Mouse (Mus musculus) stomach, embryonic 14.5 days (tissue): ENCODE data around the gene Entr1. TPM values are rescaled to one million over a fixed set of nuclear protein-coding genes. Genes with fewer than 3 reads are reported as not detected.

Source experiments
- ATAC-seq: fragments of 200-750 bp; cut with Nextera tagmentation; 2 replicates; pipeline ENCODE4 v1.8.0; 2017; ENCODE audit warnings: low read depth, moderate TSS enrichment; ENCODE audit not compliant: insufficient number of reproducible peaks, insufficient read depth, low FRiP score
- H3K27ac ChIP-seq: fragments of 300-500 bp; sonication (generic); 2 replicates; pipeline ENCODE4 v1.5.1; 2014; ENCODE audit warnings: mild to moderate bottlenecking, low read length, moderate library complexity, mixed read lengths
- H3K27me3 ChIP-seq: fragments of 300-500 bp; sonication (generic); 2 replicates; pipeline ENCODE4 v1.6.1; 2014; ENCODE audit warnings: low read length, control low read depth, mixed read lengths; ENCODE audit not compliant: control insufficient read depth, insufficient read depth
- H3K36me3 ChIP-seq: fragments of 300-500 bp; sonication (generic); 2 replicates; pipeline ENCODE4 v1.6.1; 2014; ENCODE audit warnings: mild to moderate bottlenecking, control low read depth, low read length, moderate library complexity, mixed read lengths; ENCODE audit not compliant: control insufficient read depth, insufficient read depth
- H3K4me1 ChIP-seq: fragments of 300-500 bp; sonication (generic); 2 replicates; pipeline ENCODE4 v1.6.1; 2014; ENCODE audit warnings: low read length, control low read depth, mixed read lengths; ENCODE audit not compliant: control insufficient read depth, insufficient read depth
- H3K4me2 ChIP-seq: fragments of 300-500 bp; sonication (generic); replicated peaks from 2 replicates; pipeline ENCODE4 v1.6.1; 2014; ENCODE audit warnings: low read depth, low read length, control low read depth
- H3K4me3 ChIP-seq: fragments of 300-500 bp; sonication (generic); 2 replicates; pipeline ENCODE4 v1.5.1; 2014; ENCODE audit warnings: low read depth, low read length, control low read depth
- H3K9ac ChIP-seq: fragments of 300-500 bp; sonication (generic); replicated peaks from 2 replicates; pipeline ENCODE4 v1.6.1; 2014; ENCODE audit warnings: low read depth, mild to moderate bottlenecking, control low read depth, low read length, moderate library complexity, mixed read lengths
- H3K9me3 ChIP-seq: fragments of 300-500 bp; sonication (generic); 2 replicates; pipeline ENCODE4 v1.6.1; 2016; ENCODE audit warnings: low read depth, low read length, control low read depth; ENCODE audit not compliant: control insufficient read depth
- WGBS: fragments of 180-500 bp; shearing (Covaris S2); extraction: QIAGEN DNeasy Blood & Tissue Kit; methylation state at CpG from one replicate; pipeline ENCODE4 v1.1.7; 2014; 5-methylcytosine and 5-hydroxymethylcytosine counted together
- polyA plus RNA-seq: library from polyadenylated mRNA; unstranded; fragments of >200 nt; fragmentation: Nextera tagmentation; extraction: Ambion mirVana; gene quantifications from 2 replicates; pipeline ENCODE4 v1.2.1, GENCODE M21; 2014

The Entr1 gene
- polyA plus RNA-seq, 1 experiment from 2014 or later = 102 TPM

DNA sequence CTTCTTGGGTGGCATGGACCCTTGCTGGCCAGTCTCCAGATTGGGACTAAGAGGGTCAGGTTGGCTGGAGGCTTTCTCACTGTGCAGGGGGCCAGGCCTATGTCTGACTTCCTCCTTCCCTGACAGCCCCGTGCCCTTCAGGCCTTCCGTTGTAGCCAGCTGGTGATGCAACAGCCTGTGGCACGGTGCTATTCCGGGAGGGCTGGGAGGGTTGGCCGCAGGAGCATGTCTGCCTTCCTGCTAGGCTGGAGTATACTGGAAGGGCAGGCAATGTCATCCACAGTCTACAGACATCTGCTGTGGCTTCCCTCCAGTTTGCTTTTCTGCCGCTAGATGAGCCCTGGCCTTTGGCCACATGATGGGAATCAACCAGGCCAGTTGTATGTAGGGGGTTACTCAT, 29.1 kb downstream of the Entr1 start:
- no peak overlapping the region for H3K4me3 ChIP-seq
- no peaks in the 10 kb centered on the region for H3K27me3 ChIP-seq
- H3K4me2 ChIP-seq = no peak overlapping the region
- no peak overlapping the region for H3K9ac ChIP-seq
- H3K27ac ChIP-seq = no peak overlapping the region
- peaks cover 14% of the 10 kb centered on the region for H3K36me3 ChIP-seq
- H3K4me1 ChIP-seq = peaks cover 2% of the 10 kb centered on the region; the same call in 1 of the 2 replicates
- 79% methylated on average over 6 of the region's 6 CpGs for WGBS
- no peaks in the 10 kb centered on the region for H3K9me3 ChIP-seq
- ATAC-seq = no peak

DNA sequence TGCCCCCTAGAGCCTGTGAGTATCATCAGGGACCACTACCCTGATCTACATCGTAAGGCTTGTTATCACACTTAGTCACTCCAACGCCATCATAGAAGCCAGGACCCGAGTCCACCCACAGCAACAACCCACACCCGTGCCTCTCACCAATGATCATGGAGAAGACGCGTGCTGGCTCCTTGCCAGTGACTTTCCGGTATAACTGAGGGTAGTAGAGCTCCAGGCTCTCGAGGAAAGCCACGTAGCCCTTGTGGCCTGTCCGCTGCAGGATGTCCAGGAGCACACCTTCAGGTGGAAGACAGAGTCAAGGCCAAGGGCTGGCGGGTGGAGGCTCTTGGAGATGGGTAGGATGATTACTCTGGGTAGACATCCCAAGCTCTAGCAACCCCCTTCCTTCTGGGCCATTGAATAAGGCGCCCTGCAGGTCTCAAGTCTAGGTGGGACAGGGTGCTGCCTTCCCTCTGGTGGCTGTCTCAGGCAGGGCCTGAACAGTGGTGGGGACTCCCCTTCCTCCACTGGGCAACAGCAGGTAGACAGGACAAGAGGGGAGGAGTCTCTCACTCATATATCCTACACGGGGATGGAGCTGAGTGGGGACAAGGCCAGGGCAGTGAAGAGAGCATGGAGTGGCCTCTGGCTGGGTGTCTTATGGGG, 30.3 kb downstream of the Entr1 start:
- Histone ChIP-seq H3K27me3 (no peaks in the 10 kb centered on the region), H3K4me1 (no peaks in the 10 kb centered on the region), H3K9ac (no peak overlapping the region), H3K9me3 (no peaks in the 10 kb centered on the region), H3K36me3 (peaks cover 6% of the 10 kb centered on the region; the same call in 1 of the 2 replicates), H3K27ac (no peak overlapping the region), H3K4me2 (no peak overlapping the region), H3K4me3 (no peak overlapping the region)
- no peak for ATAC-seq
- 86% methylated on average over 13 of the region's 13 CpGs for WGBS

DNA sequence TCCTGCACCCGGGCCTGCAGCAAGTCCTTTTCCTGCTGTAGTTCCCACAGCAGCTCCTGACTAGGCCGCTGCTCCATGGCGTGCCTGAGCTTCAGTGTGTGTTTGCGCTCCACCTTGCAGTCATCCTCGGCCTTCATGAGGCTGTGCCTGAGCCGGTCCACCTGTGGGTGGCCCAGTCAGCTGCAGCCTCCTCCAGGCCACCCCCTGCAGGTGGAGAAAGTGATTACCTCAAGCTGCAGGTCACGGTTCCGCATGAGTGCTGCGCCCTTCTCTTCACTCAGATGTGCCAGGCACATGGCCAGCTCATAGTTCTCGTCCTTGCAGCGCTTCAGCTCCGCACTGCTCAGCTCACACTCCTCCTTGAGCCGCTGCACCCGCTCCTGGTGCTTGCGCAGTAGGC, 31.6 kb downstream of the Entr1 start:
- H3K27me3 ChIP-seq = no peaks in the 10 kb centered on the region
- H3K4me3 ChIP-seq = no peak overlapping the region
- H3K27ac ChIP-seq = no peak overlapping the region
- 48% methylated on average over 15 of the region's 15 CpGs for WGBS
- H3K9me3 ChIP-seq = no peaks in the 10 kb centered on the region
- H3K9ac ChIP-seq = no peak overlapping the region
- no peaks in the 10 kb centered on the region for H3K36me3 ChIP-seq
- H3K4me2 ChIP-seq = no peak overlapping the region
- H3K4me1 ChIP-seq = peaks cover 4% of the 10 kb centered on the region; the same call in 1 of the 2 replicates
- ATAC-seq = 0 out of 2 replicates have a peak, but pooled peaks have one; percentile 29

DNA sequence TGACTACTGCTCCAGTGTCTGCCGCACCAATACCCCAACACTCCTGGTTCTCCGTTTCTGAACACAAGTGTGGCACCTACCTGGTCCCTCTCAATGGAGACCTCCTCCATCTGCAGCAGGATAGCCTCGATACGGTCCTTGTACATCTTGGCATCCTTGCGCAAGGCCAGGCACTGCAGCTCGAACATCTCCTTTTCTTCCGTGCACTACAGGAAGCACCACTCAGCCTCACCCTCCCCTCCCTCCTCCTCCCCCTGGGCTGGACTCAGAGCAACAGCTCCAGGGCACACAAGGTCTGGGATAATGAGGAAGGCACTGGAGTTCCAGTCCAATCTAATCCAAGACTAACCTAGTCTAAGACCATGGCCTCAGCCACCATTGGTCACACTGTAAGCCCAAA, 32.4 kb downstream of the Entr1 start:
- Histone ChIP-seq H3K4me1 (peaks cover 5% of the 10 kb centered on the region; the same call in 1 of the 2 replicates), H3K9ac (no peak overlapping the region), H3K36me3 (no peaks in the 10 kb centered on the region), H3K27me3 (no peaks in the 10 kb centered on the region), H3K27ac (no peak overlapping the region), H3K4me2 (no peak overlapping the region), H3K4me3 (no peak overlapping the region), H3K9me3 (no peaks in the 10 kb centered on the region)
- ATAC-seq = no peak
- WGBS = 79% methylated on average over 7 of the region's 7 CpGs

DNA sequence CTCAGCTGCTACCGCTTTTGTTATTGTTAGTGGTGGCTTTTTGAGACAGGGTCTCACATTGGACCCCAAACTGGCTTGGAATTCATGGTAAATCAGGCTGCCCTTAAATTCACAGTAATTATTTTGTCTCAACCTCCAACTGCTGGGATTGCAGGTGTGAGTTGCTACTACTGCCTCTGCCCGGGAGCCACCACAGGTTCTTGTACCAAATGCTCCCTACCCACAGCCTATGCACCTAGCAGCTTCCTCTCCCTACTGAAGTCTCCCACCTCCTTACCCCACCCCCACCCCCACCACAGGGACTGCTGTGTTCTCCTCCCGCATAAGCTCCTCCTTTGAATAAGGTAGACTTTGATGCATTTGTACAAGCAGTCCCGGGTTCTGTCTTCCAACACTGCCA, 32.9 kb downstream of the Entr1 start:
- H3K9ac ChIP-seq = no peak overlapping the region
- 81% methylated on average over 4 of the region's 4 CpGs for WGBS
- H3K4me3 ChIP-seq = no peak overlapping the region
- H3K4me1 ChIP-seq = peaks cover 7% of the 10 kb centered on the region; the same call in 1 of the 2 replicates
- no peaks in the 10 kb centered on the region for H3K36me3 ChIP-seq
- no peaks in the 10 kb centered on the region for H3K9me3 ChIP-seq
- no peak overlapping the region for H3K27ac ChIP-seq
- H3K27me3 ChIP-seq = no peaks in the 10 kb centered on the region
- no peak for ATAC-seq
- no peak overlapping the region for H3K4me2 ChIP-seq

DNA sequence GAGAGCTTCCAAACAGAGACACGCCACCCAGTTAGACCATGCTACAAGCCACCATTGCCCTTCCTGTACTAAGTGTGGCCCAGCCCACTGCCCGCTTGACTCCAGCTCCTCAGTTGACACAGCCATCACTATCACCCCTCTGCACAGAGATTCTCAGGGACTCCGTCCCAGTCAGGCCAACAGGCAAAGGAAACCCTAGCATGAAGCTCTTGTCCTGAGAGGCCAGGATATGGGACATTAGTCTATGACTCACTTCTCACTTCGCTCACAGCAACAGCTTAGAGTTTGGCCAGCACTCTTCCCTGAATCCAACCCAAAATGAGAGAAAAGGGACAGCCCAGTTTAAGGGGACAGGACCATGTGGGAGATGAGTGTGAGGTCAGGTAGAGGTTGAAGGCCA, 34.7 kb downstream of the Entr1 start:
- 86% methylated on average over 4 of the region's 4 CpGs for WGBS
- H3K9me3 ChIP-seq = no peaks in the 10 kb centered on the region
- no peak overlapping the region for H3K4me3 ChIP-seq
- H3K9ac ChIP-seq = no peak overlapping the region
- no peaks in the 10 kb centered on the region for H3K36me3 ChIP-seq
- no peaks in the 10 kb centered on the region for H3K27me3 ChIP-seq
- no peak overlapping the region for H3K27ac ChIP-seq
- H3K4me2 ChIP-seq = no peak overlapping the region
- H3K4me1 ChIP-seq = peaks cover 16% of the 10 kb centered on the region; the same call in 1 of the 2 replicates
- no peak for ATAC-seq

DNA sequence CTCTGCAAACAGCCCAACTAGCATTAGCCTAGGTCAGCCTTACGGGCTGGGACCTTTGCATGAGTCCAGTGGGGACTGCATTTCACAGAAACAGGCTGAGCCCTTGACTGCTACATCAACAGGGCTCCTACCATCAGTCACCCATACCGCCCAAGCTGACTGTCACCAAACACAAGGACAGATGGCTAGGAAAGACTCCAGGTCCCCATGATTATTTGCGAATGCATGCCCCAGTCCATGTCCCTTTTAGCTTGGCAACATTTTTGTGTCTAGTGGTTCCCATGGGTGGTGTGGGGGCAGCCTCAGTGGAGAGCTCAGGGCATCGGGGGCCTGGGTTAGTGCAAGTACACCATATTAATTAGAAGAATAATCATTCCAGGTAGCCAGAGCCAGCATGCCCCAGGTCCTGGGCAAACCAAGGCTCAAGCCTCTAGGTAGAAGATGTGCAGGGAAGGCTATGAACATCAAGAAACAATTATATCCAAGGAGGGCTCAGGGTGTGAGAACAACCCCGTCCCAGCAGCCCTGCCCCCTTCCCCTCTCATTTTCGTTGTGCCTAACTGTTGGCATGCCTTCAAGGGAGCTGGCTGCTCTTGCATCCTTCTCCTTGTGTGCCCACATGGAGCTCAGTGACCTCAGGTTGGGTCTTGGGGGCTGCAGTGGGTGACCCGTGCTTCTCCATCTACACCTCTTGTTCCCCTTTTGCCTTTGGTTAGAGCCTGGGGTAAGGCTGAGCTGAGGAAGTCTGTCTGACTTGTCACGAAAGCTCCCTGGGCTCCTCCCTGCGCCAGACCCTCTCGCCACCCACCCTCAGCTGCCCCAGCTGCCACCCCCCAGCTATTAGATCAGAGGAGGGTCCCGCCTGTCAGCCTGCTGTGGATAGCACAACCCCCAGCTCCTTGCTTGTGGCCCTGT, 35.8 kb downstream of the Entr1 start:
- Histone ChIP-seq H3K27ac (no peak overlapping the region), H3K9ac (no peak overlapping the region), H3K4me1 (peaks cover 20% of the 10 kb centered on the region; the same call in 1 of the 2 replicates), H3K4me2 (peak overlapping the region; percentile 96), H3K9me3 (no peaks in the 10 kb centered on the region), H3K36me3 (peaks cover 5% of the 10 kb centered on the region), H3K27me3 (no peaks in the 10 kb centered on the region), H3K4me3 (peak overlapping the region; percentile 60; the same call in 1 of the 2 replicates)
- 81% methylated on average over 11 of the region's 11 CpGs for WGBS
- no peak for ATAC-seq

DNA sequence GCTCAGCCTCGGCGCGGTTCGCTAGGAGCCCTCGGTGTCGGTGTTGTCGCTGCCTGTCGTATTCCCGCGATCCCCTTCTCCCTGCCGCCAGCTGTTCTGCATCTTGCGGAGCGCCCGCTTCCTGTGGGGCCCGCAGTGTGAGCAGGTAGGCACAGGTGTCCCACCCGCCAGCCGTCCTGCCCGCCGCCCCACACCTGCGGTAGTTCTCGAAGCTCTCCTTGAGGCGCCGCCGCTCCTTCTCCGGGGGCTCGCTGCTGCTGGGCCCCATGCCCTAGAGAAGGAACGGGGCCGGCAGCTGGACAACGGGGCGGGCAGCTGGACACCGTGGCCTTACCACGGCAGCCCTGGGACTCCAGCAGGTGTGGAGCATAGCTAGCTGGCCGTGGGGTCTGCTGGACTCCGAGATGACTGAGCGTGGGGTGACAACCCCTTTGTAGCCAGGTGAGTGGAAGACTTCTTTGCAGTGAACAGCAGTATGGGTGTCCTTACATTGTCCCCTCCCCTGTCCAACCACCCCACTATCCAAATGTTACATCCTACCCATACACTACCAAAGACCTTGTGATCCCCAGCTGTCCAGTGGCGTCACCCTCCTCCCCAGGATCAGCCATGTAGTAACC, 36.7 kb downstream of the Entr1 start:
- H3K4me3 ChIP-seq = peak overlapping the region; percentile 60
- ATAC-seq = peak; percentile 8; the same call in 1 of the 2 replicates
- H3K9me3 ChIP-seq = no peaks in the 10 kb centered on the region
- no peaks in the 10 kb centered on the region for H3K27me3 ChIP-seq
- H3K4me1 ChIP-seq = peaks cover 21% of the 10 kb centered on the region; the same call in 1 of the 2 replicates
- H3K27ac ChIP-seq = peak overlapping the region; percentile 44; the same call in 1 of the 2 replicates
- peak overlapping the region; percentile 96 for H3K4me2 ChIP-seq
- WGBS = 2% methylated on average over 36 of the region's 36 CpGs
- peaks cover 14% of the 10 kb centered on the region for H3K36me3 ChIP-seq
- peak overlapping the region; percentile 79 for H3K9ac ChIP-seq
